Mouse (Mus musculus) central nervous system, embryonic 11.5 days (tissue): ENCODE data around the gene Vmn1r57. TPM values are rescaled to one million over a fixed set of nuclear protein-coding genes. Genes with fewer than 3 reads are reported as not detected.

Experiments
- polyA plus RNA-seq: library from polyadenylated mRNA; depleted of rRNA; stranded (reverse); fragments of >200 nt; gene quantifications from 2 replicates; pipeline ENCODE4 v1.2.3, GENCODE M21; 2012; rRNA removed

Gene Vmn1r57
- not detected in 2 replicates for polyA plus RNA-seq

DNA sequence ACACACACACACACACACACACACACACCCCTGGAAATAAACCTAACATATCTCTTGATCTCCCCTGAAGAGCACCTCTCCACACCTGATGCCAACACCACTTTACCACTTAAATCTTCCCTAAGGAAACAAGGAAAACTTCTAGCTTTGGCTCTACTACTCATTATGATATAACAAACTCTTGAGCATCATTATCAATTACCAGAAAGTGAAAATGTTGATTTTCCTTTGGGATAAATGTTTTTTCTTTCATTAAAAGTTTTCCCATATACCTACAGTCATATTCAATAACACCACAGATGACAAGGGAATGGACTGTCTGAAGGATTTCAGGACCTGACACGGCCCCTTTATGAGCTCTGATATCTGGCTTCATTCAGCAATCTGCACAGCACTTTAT is at the start of gene Vmn1r57:
Vmn1r57 (plus strand) TSS at position 301 of the 400 bp plus-strand sequence.

DNA sequence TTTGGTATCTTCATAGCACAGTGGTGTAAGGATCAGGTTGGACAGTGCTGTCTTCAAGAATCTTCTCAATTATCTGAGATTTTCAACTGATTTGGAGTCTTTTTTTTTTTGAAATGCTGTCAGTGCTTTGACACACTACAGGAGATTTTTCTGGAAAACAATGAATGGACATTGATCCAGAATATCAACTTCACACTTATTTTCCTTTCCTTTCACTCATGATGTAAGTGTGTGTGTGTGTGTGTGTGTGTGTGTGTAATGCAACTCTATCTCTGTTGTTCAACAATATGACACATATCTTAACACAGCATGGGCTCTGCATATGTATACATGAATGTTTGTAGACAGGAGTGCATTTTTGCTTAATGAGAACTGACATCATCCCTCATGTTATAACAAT is 21.6 kb upstream of the Vmn1r57 start, which contains the start of gene Vmn1r56:
Vmn1r56 (minus strand) TSS at position 101 of the 400 bp plus-strand sequence.

Other genes starting within 250 kb of the Vmn1r57 start
- gene Sbk3, start 247.3 kb upstream of the Vmn1r57 start, polyA plus RNA-seq: 0.06 and 0.21 TPM in 2 replicates
- gene Zfp579, start 222.3 kb upstream of the Vmn1r57 start, polyA plus RNA-seq: 98.6 and 106 TPM in 2 replicates
- 6.5 and 9.5 TPM in 2 replicates for gene Zfp524, start 204.1 kb upstream of the Vmn1r57 start, polyA plus RNA-seq
- gene Fiz1, start 203.8 kb upstream of the Vmn1r57 start, polyA plus RNA-seq: 48.2 and 52.4 TPM in 2 replicates
- not detected in 2 replicates for gene Gm44973, start 203.0 kb upstream of the Vmn1r57 start, polyA plus RNA-seq
- gene Zfp865, start 198.1 kb upstream of the Vmn1r57 start, polyA plus RNA-seq: 34.0 and 43.5 TPM in 2 replicates
- gene Ccdc106, start 197.9 kb upstream of the Vmn1r57 start, polyA plus RNA-seq: 11.1 and 13.0 TPM in 2 replicates
- gene 4632433K11Rik, start 184.4 kb upstream of the Vmn1r57 start, polyA plus RNA-seq: not detected in 2 replicates
- 2.4 and 4.1 TPM in 2 replicates for gene Zfp784, start 180.0 kb upstream of the Vmn1r57 start, polyA plus RNA-seq
- 32.5 and 35.1 TPM in 2 replicates for gene Zfp580, start 167.0 kb upstream of the Vmn1r57 start, polyA plus RNA-seq
- 437 and 455 TPM in 2 replicates for gene U2af2, start 156.3 kb upstream of the Vmn1r57 start, polyA plus RNA-seq
- 105 and 111 TPM in 2 replicates for gene Epn1, start 138.3 kb upstream of the Vmn1r57 start, polyA plus RNA-seq
- not detected in 2 replicates for gene Rfpl4, start 101.5 kb upstream of the Vmn1r57 start, polyA plus RNA-seq
- gene Rasl2-9, start 92.5 kb upstream of the Vmn1r57 start, polyA plus RNA-seq: 0.13 and 0.50 TPM in 2 replicates
- gene Vmn1r55, start 68.8 kb upstream of the Vmn1r57 start, polyA plus RNA-seq: not detected in 2 replicates
- gene Vmn1r56, start 21.7 kb upstream of the Vmn1r57 start, polyA plus RNA-seq: not detected in 2 replicates
- gene Gm5065, start 132.0 kb downstream of the Vmn1r57 start, polyA plus RNA-seq: not detected in 2 replicates
- not detected in 2 replicates for gene Nlrp2, start 132.5 kb downstream of the Vmn1r57 start, polyA plus RNA-seq
- gene Vmn1r58, start 194.9 kb downstream of the Vmn1r57 start, polyA plus RNA-seq: not detected in 2 replicates
- not detected in 2 replicates for gene Vmn1r59, start 238.3 kb downstream of the Vmn1r57 start, polyA plus RNA-seq